Mouse (Mus musculus) heart, postnatal 0 days (tissue): Measurements from ENCODE around the gene Rbms3.

Experiments
- CTCF ChIP-seq: IDR thresholded peaks from 2 replicates; pipeline ENCODE4 v1.5.1; 2016; ENCODE audit warnings: antibody characterized with exemption, control low read depth, low read depth
- EP300 ChIP-seq: IDR thresholded peaks from 2 replicates; pipeline ENCODE4 v1.6.1; 2016; ENCODE audit warnings: antibody characterized with exemption, low read depth

DNA sequence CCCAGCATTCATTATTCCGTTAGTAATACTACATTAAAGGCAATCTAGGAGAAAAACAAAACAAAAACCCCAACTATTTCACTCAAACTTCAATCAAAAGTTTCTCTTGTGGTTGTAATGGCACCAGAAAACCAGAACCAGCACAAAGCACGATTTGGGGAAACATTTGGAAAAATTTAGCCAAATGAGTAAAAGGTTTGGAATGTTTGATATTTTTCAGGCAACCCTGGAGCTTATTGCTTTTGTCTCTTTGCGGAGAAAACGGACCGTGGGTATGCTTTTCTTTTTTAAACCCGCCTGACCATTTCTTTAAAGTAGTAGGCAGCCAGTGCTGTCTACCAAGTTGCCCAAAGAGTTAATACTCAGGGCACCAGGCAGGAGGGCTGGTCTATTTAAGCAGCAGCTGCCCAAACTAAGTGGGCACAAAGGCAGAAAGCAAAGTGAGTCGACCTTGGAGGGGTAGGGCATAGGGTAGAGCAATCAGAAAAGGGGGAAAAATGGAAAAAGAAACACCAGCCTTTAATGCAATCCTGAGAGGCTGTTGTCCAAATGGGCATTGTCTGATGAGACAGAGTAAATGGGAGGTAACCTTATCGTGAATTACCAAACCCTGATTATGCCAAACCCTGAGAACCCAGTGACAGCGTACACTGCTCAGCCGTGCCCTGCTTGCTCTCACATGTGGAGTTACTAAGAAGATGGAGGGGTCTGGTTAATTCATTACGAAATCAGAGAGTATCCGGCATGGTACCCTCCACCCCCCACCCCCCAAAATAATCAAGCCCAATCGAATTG, 379.5 kb downstream of the Rbms3 start:
- TF ChIP-seq EP300 (no peak), CTCF (no peak)
